Mouse (Mus musculus) forebrain, embryonic 11.5 days (tissue): Measurements from ENCODE around the gene Atg9b. TPM values are rescaled to one million over a fixed set of nuclear protein-coding genes. Genes with fewer than 3 reads are reported as not detected.
"Not testable (repeated sequence)": the region's sequence is repeated elsewhere in the genome, so short reads cannot be mapped to it uniquely, and the experiment has no call there.

ENCODE experiments used
- ATAC-seq: fragments of 200-750 bp; cut with Nextera tagmentation; replicated peaks from 2 replicates; pipeline ENCODE4 v1.8.0; 2017; ENCODE audit warnings: moderate TSS enrichment; ENCODE audit not compliant: low FRiP score
- DNase-seq: peaks from one replicate; pipeline ENCODE4 v3.0.0-alpha.2; 2017; ENCODE audit warnings: low spot score
- H3K27ac ChIP-seq: fragments of 300-500 bp; sonication (generic); 2 replicates; pipeline ENCODE4 v1.5.1; 2014; ENCODE audit warnings: low read depth, low read length
- H3K27me3 ChIP-seq: fragments of 300-500 bp; sonication (generic); 2 replicates; pipeline ENCODE4 v1.6.1; 2014; ENCODE audit warnings: mild to moderate bottlenecking, low read length, mixed read lengths; ENCODE audit not compliant: control insufficient read depth, insufficient read depth
- H3K36me3 ChIP-seq: fragments of 300-500 bp; sonication (generic); 2 replicates; pipeline ENCODE4 v1.6.1; 2014; ENCODE audit warnings: mild to moderate bottlenecking, low read length, moderate library complexity, mixed read lengths; ENCODE audit not compliant: control insufficient read depth, insufficient read depth
- H3K4me1 ChIP-seq: fragments of 300-500 bp; sonication (generic); replicated peaks from 2 replicates; pipeline ENCODE4 v1.6.1; 2014; ENCODE audit warnings: low read length, mixed read lengths; ENCODE audit not compliant: control insufficient read depth, insufficient read depth
- H3K4me2 ChIP-seq: fragments of 300-500 bp; sonication (generic); 2 replicates; pipeline ENCODE4 v1.6.1; 2014; ENCODE audit warnings: low read depth, mild to moderate bottlenecking, low read length, moderate library complexity, mixed read lengths; ENCODE audit not compliant: severe bottlenecking
- H3K4me3 ChIP-seq: fragments of 300-500 bp; sonication (generic); 2 replicates; pipeline ENCODE4 v1.5.1; 2014; ENCODE audit warnings: low read depth, low read length
- H3K9ac ChIP-seq: fragments of 300-500 bp; sonication (generic); 2 replicates; pipeline ENCODE4 v1.6.1; 2014; ENCODE audit warnings: low read length
- H3K9me3 ChIP-seq: fragments of 300-500 bp; sonication (generic); 2 replicates; pipeline ENCODE4 v1.6.1; 2016; ENCODE audit warnings: low read length, mixed read lengths; ENCODE audit not compliant: control insufficient read depth
- WGBS: fragments of 180-500 bp; shearing (Covaris S2); extraction: QIAGEN DNeasy Blood & Tissue Kit; methylation state at CpG from one replicate; pipeline ENCODE4 v1.1.7; 2014; 5-methylcytosine and 5-hydroxymethylcytosine counted together
- polyA plus RNA-seq: library from polyadenylated mRNA; unstranded; fragments of >200 nt; fragmentation: Nextera tagmentation; extraction: Ambion mirVana; gene quantifications from 2 replicates; pipeline ENCODE4 v1.2.1, GENCODE M21; 2014

Gene Atg9b
- polyA plus RNA-seq, 1 experiment from 2014 or later: 0.44 TPM

GRCm38 (mm10) chr5:24400911-24401605 lies 9.1 kb upstream of the Atg9b start:
- Histone ChIP-seq H3K27ac (no peak overlapping the region), H3K27me3 (no peaks in the 10 kb centered on the region), H3K36me3 (no peaks in the 10 kb centered on the region; the same call in 1 of the 2 replicates), H3K4me2 (no peak overlapping the region), H3K4me1 (no peaks in the 10 kb centered on the region), H3K9ac (no peak overlapping the region), H3K4me3 (no peak overlapping the region), H3K9me3 (no peaks in the 10 kb centered on the region)
- ATAC-seq (no peak), DNase-seq (no peak)
- WGBS: 94% methylated on average over 5 of the region's 5 CpGs

DNA sequence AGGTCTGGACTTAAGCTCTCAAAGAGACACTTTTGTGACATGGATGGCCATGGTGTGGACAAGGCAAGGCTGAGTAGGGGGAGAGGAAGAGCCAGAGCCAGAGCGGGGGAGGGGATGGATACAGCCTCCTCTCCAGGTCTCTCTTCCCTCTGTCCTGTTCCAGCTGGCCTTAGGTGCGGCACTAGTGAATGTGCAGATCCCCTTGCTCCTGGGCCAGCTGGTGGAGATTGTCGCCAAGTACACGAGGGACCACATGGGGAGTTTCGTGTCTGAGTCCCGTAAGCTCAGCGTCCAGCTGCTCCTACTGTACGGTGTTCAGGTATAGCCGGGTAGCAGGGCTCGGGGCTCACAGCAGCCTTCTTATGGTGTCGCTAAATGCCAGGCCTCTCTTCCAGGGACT lies 8.4 kb upstream of the Atg9b start:
- H3K4me3 ChIP-seq: no peak overlapping the region
- ATAC-seq (no peak), DNase-seq (no peak)
- no peak overlapping the region for H3K4me2 ChIP-seq
- H3K9me3 ChIP-seq: no peaks in the 10 kb centered on the region
- no peaks in the 10 kb centered on the region; the same call in 1 of the 2 replicates for H3K36me3 ChIP-seq
- WGBS: 85% methylated on average over 11 of the region's 11 CpGs
- H3K9ac ChIP-seq: no peak overlapping the region
- H3K27ac ChIP-seq: no peak overlapping the region
- H3K4me1 ChIP-seq: no peaks in the 10 kb centered on the region
- no peaks in the 10 kb centered on the region for H3K27me3 ChIP-seq

DNA sequence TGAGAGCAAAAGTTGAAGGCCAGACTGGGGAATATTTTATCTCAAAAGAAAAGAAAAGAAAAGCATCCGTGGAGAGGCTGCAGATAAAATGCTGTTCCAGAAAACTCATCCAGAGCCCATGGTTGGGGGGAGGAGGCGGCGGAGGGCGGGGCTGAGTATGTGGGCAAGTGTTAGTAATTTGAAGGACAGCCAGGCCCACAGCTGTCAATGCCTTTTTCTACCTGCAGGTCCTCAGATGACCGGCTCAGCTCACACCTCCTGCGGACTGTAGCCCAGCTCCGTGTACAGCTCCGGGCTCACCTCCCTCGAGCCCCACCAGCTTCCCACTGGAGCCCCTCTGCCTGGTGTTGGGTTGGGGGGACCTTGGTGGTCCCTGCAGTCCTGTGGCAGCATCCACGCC lies 7.7 kb upstream of the Atg9b start:
- Histone ChIP-seq H3K9ac (no peak overlapping the region), H3K4me1 (no peaks in the 10 kb centered on the region), H3K4me3 (no peak overlapping the region), H3K27ac (no peak overlapping the region), H3K4me2 (no peak overlapping the region), H3K9me3 (no peaks in the 10 kb centered on the region), H3K36me3 (no peaks in the 10 kb centered on the region; the same call in 1 of the 2 replicates), H3K27me3 (no peaks in the 10 kb centered on the region)
- DNase-seq (no peak), ATAC-seq (no peak)
- 91% methylated on average over 10 of the region's 10 CpGs for WGBS

GRCm38 (mm10) chr5:24396254-24396653 lies 4.3 kb upstream of the Atg9b start:
- not testable (repeated sequence) for H3K4me1 ChIP-seq, H3K9me3 ChIP-seq, ATAC-seq, H3K4me3 ChIP-seq, H3K27ac ChIP-seq, DNase-seq, H3K36me3 ChIP-seq, H3K27me3 ChIP-seq, H3K9ac ChIP-seq, H3K4me2 ChIP-seq
- WGBS: 90% methylated on average over 6 of the region's 6 CpGs

- WGBS: 2% methylated on average over 36 of the region's 36 CpGs
- Histone ChIP-seq H3K9ac (peak overlapping the region; percentile 47), H3K27ac (no peak overlapping the region; the same call in 1 of the 2 replicates), H3K4me1 (no peaks in the 10 kb centered on the region), H3K4me3 (peak overlapping the region; percentile 41), H3K36me3 (no peaks in the 10 kb centered on the region), H3K9me3 (no peaks in the 10 kb centered on the region), H3K27me3 (no peaks in the 10 kb centered on the region; the same call in 1 of the 2 replicates), H3K4me2 (peak overlapping the region; percentile 52)
- peak; percentile 93 for DNase-seq
- peak; percentile 97 for ATAC-seq
These were observed 2.4 kb upstream of the Atg9b start for GRCm38 (mm10) chr5:24394165-24394894.

GRCm38 (mm10) chr5:24393392-24393997 lies 1.6 kb upstream of the Atg9b start, which contains the start of gene Abcb8:
TSS of gene Abcb8 (plus strand) at chr5:24393663.
- peak within 1 kb of the TSS; percentile 47 for H3K9ac ChIP-seq
- peak within 1 kb of the TSS; percentile 52 for H3K4me2 ChIP-seq
- WGBS: 23% methylated on average over 7 of the region's 7 CpGs
- H3K27me3 ChIP-seq: peaks cover 5% of the 10 kb centered on the region; the same call in 1 of the 2 replicates
- peak within 1 kb of the TSS; percentile 41 for H3K4me3 ChIP-seq
- no peaks in the 10 kb centered on the region for H3K36me3 ChIP-seq
- ATAC-seq (no peak), DNase-seq (peak; percentile 86)
- 0 out of 2 replicates have a peak, but pooled peaks cover under 1% of the 10 kb centered on the region for H3K4me1 ChIP-seq
- H3K9me3 ChIP-seq: no peaks in the 10 kb centered on the region
- no peak within 1 kb of the TSS; the same call in 1 of the 2 replicates for H3K27ac ChIP-seq

GRCm38 (mm10) chr5:24392724-24393123 lies 781 bp upstream of the Atg9b start:
- DNase-seq: no peak
- H3K27me3 ChIP-seq: peaks cover 13% of the 10 kb centered on the region

DNA sequence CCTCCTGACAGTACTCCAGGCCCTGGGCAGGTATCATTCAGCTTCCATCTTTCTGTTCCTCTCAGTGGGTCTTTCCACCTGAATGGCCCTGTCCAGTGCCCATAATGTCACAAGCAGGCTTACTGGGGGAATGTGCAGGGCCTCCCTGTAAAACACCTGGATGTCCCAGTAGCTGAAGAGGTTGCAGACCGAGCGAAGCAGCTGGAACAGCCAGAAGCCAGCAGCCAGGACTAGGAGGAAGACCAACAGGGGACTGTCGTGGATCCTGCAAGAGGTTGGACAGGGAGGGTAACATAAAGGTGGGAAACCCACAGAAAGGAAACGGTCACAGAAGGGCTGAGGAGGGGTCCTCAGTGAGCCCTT lies 2.3 kb downstream of the Atg9b start:
- no peaks in the 10 kb centered on the region for H3K36me3 ChIP-seq
- H3K4me3 ChIP-seq: no peak overlapping the region
- no peak for ATAC-seq
- H3K9me3 ChIP-seq: no peaks in the 10 kb centered on the region
- peaks cover 33% of the 10 kb centered on the region for H3K27me3 ChIP-seq
- DNase-seq: no peak
- H3K27ac ChIP-seq: no peak overlapping the region
- 83% methylated on average over 4 of the region's 4 CpGs for WGBS
- no peak overlapping the region for H3K4me2 ChIP-seq
- H3K4me1 ChIP-seq: peaks cover 10% of the 10 kb centered on the region; the same call in 1 of the 2 replicates
- no peak overlapping the region for H3K9ac ChIP-seq

More at GRCm38 (mm10) chr5:24392724-24393123, 781 bp upstream of the Atg9b start:
- Histone ChIP-seq H3K36me3 (no peaks in the 10 kb centered on the region), H3K4me2 (no peak overlapping the region), H3K9me3 (no peaks in the 10 kb centered on the region), H3K4me3 (no peak overlapping the region), H3K4me1 (peaks cover 8% of the 10 kb centered on the region; the same call in 1 of the 2 replicates), H3K9ac (no peak overlapping the region), H3K27ac (no peak overlapping the region)
- 80% methylated on average over 7 of the region's 7 CpGs for whole genome bisulfite sequencing
- ATAC-seq: no peak
